Mouse (Mus musculus): ENCODE data around the gene 1810037I17Rik. TPM values are rescaled to one million over a fixed set of nuclear protein-coding genes. Genes with fewer than 3 reads are reported as not detected.

1810037I17Rik gene
- polyA plus RNA-seq, 1 experiment from 2014 or later: 110 TPM

GRCm38 (mm10) chr3:122898254-122898653 lies 25.7 kb upstream of the 1810037I17Rik start:
- WGBS: 49% methylated on average over 6 of the region's 6 CpGs
- H3K4me3 ChIP-seq (ENCODE audit: low read length): no peak overlapping the region
- H3K9me3 ChIP-seq (replicated peaks; ENCODE audit: control insufficient read depth, low read length): no peaks in the 10 kb centered on the region
- no peaks in the 10 kb centered on the region for H3K27me3 ChIP-seq (ENCODE audit: control insufficient read depth, insufficient read depth, low read length)
- H3K9ac ChIP-seq (ENCODE audit: low read length): no peak overlapping the region
- H3K4me1 ChIP-seq (ENCODE audit: control insufficient read depth, insufficient read depth, low read length): no peaks in the 10 kb centered on the region
- no peak overlapping the region for H3K4me2 ChIP-seq (ENCODE audit: low read depth, low read length)
- no peak overlapping the region for H3K27ac ChIP-seq (ENCODE audit: low read length)
- H3K36me3 ChIP-seq (ENCODE audit: control insufficient read depth, insufficient read depth): no peaks in the 10 kb centered on the region
- no peak for ATAC-seq (replicated peaks; ENCODE audit: extremely low read depth, insufficient read depth, low FRiP score)

- H3K4me1 ChIP-seq (ENCODE audit: control insufficient read depth, insufficient read depth, low read length): no peaks in the 10 kb centered on the region
- H3K36me3 ChIP-seq (ENCODE audit: control insufficient read depth, insufficient read depth): no peaks in the 10 kb centered on the region
- H3K9ac ChIP-seq (ENCODE audit: low read length): no peak overlapping the region
- ATAC-seq (replicated peaks; ENCODE audit: extremely low read depth, insufficient read depth, low FRiP score): no peak
- H3K9me3 ChIP-seq (replicated peaks; ENCODE audit: control insufficient read depth, low read length): no peaks in the 10 kb centered on the region
- H3K27me3 ChIP-seq (ENCODE audit: control insufficient read depth, insufficient read depth, low read length): no peaks in the 10 kb centered on the region
- no peak overlapping the region for H3K27ac ChIP-seq (ENCODE audit: low read length)
- H3K4me2 ChIP-seq (ENCODE audit: low read depth, low read length): no peak overlapping the region
- WGBS: 41% methylated on average over 12 of the region's 12 CpGs
- no peak overlapping the region for H3K4me3 ChIP-seq (ENCODE audit: low read length)
Observed at GRCm38 (mm10) chr3:122903746-122904433, 20.1 kb upstream of the 1810037I17Rik start.

GRCm38 (mm10) chr3:122907841-122908240 lies 16.2 kb upstream of the 1810037I17Rik start:
- WGBS: 80% methylated on average over 2 of the region's 2 CpGs

GRCm38 (mm10) chr3:122915493-122915892 lies 8.5 kb upstream of the 1810037I17Rik start:
- ATAC-seq (replicated peaks; ENCODE audit: extremely low read depth, insufficient read depth, low FRiP score): no peak
- WGBS: 72% methylated on average over 5 of the region's 5 CpGs
- Histone ChIP-seq H3K36me3 (ENCODE audit: control insufficient read depth, insufficient read depth) (no peaks in the 10 kb centered on the region), H3K4me1 (ENCODE audit: control insufficient read depth, insufficient read depth, low read length) (no peaks in the 10 kb centered on the region; the same call in 1 of the 2 replicates), H3K9me3 (replicated peaks; ENCODE audit: control insufficient read depth, low read length) (no peaks in the 10 kb centered on the region), H3K4me2 (ENCODE audit: low read depth, low read length) (no peak overlapping the region), H3K27me3 (ENCODE audit: control insufficient read depth, insufficient read depth, low read length) (no peaks in the 10 kb centered on the region), H3K9ac (ENCODE audit: low read length) (no peak overlapping the region), H3K27ac (ENCODE audit: low read length) (no peak overlapping the region), H3K4me3 (ENCODE audit: low read length) (no peak overlapping the region)

More at GRCm38 (mm10) chr3:122907841-122908240, 16.2 kb upstream of the 1810037I17Rik start:
- no peak overlapping the region for H3K27ac ChIP-seq (ENCODE audit: low read length)
- H3K36me3 ChIP-seq (ENCODE audit: control insufficient read depth, insufficient read depth): no peaks in the 10 kb centered on the region
- H3K9me3 ChIP-seq (replicated peaks; ENCODE audit: control insufficient read depth, low read length): no peaks in the 10 kb centered on the region
- ATAC-seq (replicated peaks; ENCODE audit: extremely low read depth, insufficient read depth, low FRiP score): no peak
- no peaks in the 10 kb centered on the region for H3K27me3 ChIP-seq (ENCODE audit: control insufficient read depth, insufficient read depth, low read length)
- H3K4me1 ChIP-seq (ENCODE audit: control insufficient read depth, insufficient read depth, low read length): no peaks in the 10 kb centered on the region
- H3K4me3 ChIP-seq (ENCODE audit: low read length): no peak overlapping the region
- no peak overlapping the region for H3K4me2 ChIP-seq (ENCODE audit: low read depth, low read length)
- H3K9ac ChIP-seq (ENCODE audit: low read length): no peak overlapping the region

GRCm38 (mm10) chr3:122916191-122916680 lies 7.8 kb upstream of the 1810037I17Rik start:
- 68% methylated on average over 6 of the region's 6 CpGs for WGBS

GRCm38 (mm10) chr3:122918672-122919071 lies 5.3 kb upstream of the 1810037I17Rik start:
- 41% methylated on average over 2 of the region's 2 CpGs for WGBS
- H3K27me3 ChIP-seq (ENCODE audit: control insufficient read depth, insufficient read depth, low read length): no peaks in the 10 kb centered on the region

More at GRCm38 (mm10) chr3:122916191-122916680, 7.8 kb upstream of the 1810037I17Rik start:
- Histone ChIP-seq H3K27ac (ENCODE audit: low read length) (no peak overlapping the region), H3K4me2 (ENCODE audit: low read depth, low read length) (no peak overlapping the region), H3K36me3 (ENCODE audit: control insufficient read depth, insufficient read depth) (no peaks in the 10 kb centered on the region), H3K9ac (ENCODE audit: low read length) (no peak overlapping the region), H3K9me3 (replicated peaks; ENCODE audit: control insufficient read depth, low read length) (no peaks in the 10 kb centered on the region), H3K27me3 (ENCODE audit: control insufficient read depth, insufficient read depth, low read length) (no peaks in the 10 kb centered on the region), H3K4me3 (ENCODE audit: low read length) (no peak overlapping the region), H3K4me1 (ENCODE audit: control insufficient read depth, insufficient read depth, low read length) (peaks cover 5% of the 10 kb centered on the region; the same call in 1 of the 2 replicates)
- no peak for ATAC-seq (replicated peaks; ENCODE audit: extremely low read depth, insufficient read depth, low FRiP score)

GRCm38 (mm10) chr3:122919260-122919659 lies 4.7 kb upstream of the 1810037I17Rik start, which contains the start of gene Gm10959:
TSS of gene Gm10959 (minus strand) at chr3:122919360.
- H3K4me2 ChIP-seq (ENCODE audit: low read depth, low read length): no peak within 1 kb of the TSS
- WGBS: 83% methylated on average over 8 of the region's 8 CpGs
- H3K9ac ChIP-seq (ENCODE audit: low read length): no peak within 1 kb of the TSS
- H3K9me3 ChIP-seq (replicated peaks; ENCODE audit: control insufficient read depth, low read length): no peaks in the 10 kb centered on the region
- no peak within 1 kb of the TSS for H3K4me3 ChIP-seq (ENCODE audit: low read length)
- no peaks in the 10 kb centered on the region for H3K27me3 ChIP-seq (ENCODE audit: control insufficient read depth, insufficient read depth, low read length)
- H3K4me1 ChIP-seq (ENCODE audit: control insufficient read depth, insufficient read depth, low read length): peaks cover 10% of the 10 kb centered on the region
- no peak within 1 kb of the TSS for H3K27ac ChIP-seq (ENCODE audit: low read length)
- ATAC-seq (replicated peaks; ENCODE audit: extremely low read depth, insufficient read depth, low FRiP score): no peak
- no peaks in the 10 kb centered on the region for H3K36me3 ChIP-seq (ENCODE audit: control insufficient read depth, insufficient read depth)

More at GRCm38 (mm10) chr3:122918672-122919071, 5.3 kb upstream of the 1810037I17Rik start:
- no peak for ATAC-seq (replicated peaks; ENCODE audit: extremely low read depth, insufficient read depth, low FRiP score)
- Histone ChIP-seq H3K4me1 (ENCODE audit: control insufficient read depth, insufficient read depth, low read length) (peaks cover 10% of the 10 kb centered on the region), H3K27ac (ENCODE audit: low read length) (no peak overlapping the region), H3K36me3 (ENCODE audit: control insufficient read depth, insufficient read depth) (no peaks in the 10 kb centered on the region), H3K9me3 (replicated peaks; ENCODE audit: control insufficient read depth, low read length) (no peaks in the 10 kb centered on the region), H3K9ac (ENCODE audit: low read length) (no peak overlapping the region), H3K4me2 (ENCODE audit: low read depth, low read length) (no peak overlapping the region), H3K4me3 (ENCODE audit: low read length) (no peak overlapping the region)

GRCm38 (mm10) chr3:122920572-122921435 lies 3.2 kb upstream of the 1810037I17Rik start:
- 53% methylated on average over 8 of the region's 8 CpGs for WGBS
- Histone ChIP-seq H3K36me3 (ENCODE audit: control insufficient read depth, insufficient read depth) (no peaks in the 10 kb centered on the region), H3K27me3 (ENCODE audit: control insufficient read depth, insufficient read depth, low read length) (no peaks in the 10 kb centered on the region), H3K4me1 (ENCODE audit: control insufficient read depth, insufficient read depth, low read length) (peaks cover 10% of the 10 kb centered on the region), H3K9me3 (replicated peaks; ENCODE audit: control insufficient read depth, low read length) (no peaks in the 10 kb centered on the region), H3K4me2 (ENCODE audit: low read depth, low read length) (no peak overlapping the region), H3K27ac (ENCODE audit: low read length) (no peak overlapping the region), H3K9ac (ENCODE audit: low read length) (no peak overlapping the region), H3K4me3 (ENCODE audit: low read length) (no peak overlapping the region)
- ATAC-seq (replicated peaks; ENCODE audit: extremely low read depth, insufficient read depth, low FRiP score): no peak
